ENCODE assay signal across 23 mouse cellular contexts in the genomic region with DNA sequence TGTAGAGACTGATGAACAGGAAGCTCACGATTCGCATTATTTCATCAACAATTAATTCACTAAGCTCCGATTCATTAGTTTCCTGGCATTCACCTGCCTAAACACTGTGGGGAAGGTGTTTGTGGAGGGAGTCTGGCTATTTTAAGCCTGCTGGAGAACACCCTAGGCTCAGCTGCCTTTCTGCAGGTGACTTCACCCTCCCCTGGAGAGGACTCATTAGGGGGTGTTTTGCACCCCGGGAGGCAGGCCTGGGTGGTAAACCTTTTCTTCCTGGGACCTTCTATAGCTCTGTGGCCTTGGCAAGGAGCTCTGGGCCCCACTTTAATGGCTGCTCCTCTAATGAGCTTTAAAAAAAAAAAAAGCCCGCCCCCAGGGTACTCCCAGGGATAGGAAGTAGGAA. TPM values are rescaled to one million over a fixed set of nuclear protein-coding genes. Genes with fewer than 3 reads are reported as not detected.
DNase-seq lines count a peak whose midpoint lies in the region; ATAC-seq and TF ChIP-seq lines count a peak whose summit lies in the region.
"Had no signal": no experiment of that assay in that cellular context is flagged by ENCODE, and none has a peak within 500 bp of the region (broad histone marks: within the 10 kb centered on the region; RNA-seq: fewer than 3 reads in every experiment).

No protein-coding gene starts in this region.

- H3K4me1 ChIP-seq in midbrain, postnatal 0 days (ENCODE audit: insufficient read depth, low read length), result no peaks in the 10 kb centered on the region
- no peaks in the 10 kb centered on the region for H3K4me1 ChIP-seq in midbrain, embryonic 11.5 days (ENCODE audit: control insufficient read depth, insufficient read depth, low read length)
- H3K4me1 ChIP-seq: embryonic facial prominence, embryonic 15.5 days; heart, embryonic 12.5 days; hindbrain, embryonic 12.5 days had no signal

- 64% methylated on average over 4 of the region's 5 CpGs for WGBS in midbrain, postnatal 0 days
- WGBS in midbrain, embryonic 11.5 days, result 78% methylated on average over 5 of the region's 5 CpGs

- no peak overlapping the region for H3K4me3 ChIP-seq in midbrain, postnatal 0 days (ENCODE audit: low read depth, low read length)
- H3K4me3 ChIP-seq in midbrain, embryonic 11.5 days (ENCODE audit: low read depth, low read length), result no peak overlapping the region
- H3K4me3 ChIP-seq: embryonic facial prominence, embryonic 15.5 days; erythroblast, embryonic 14.5 days; forebrain, embryonic 10.5 days; heart, embryonic 12.5 days; hindbrain, embryonic 12.5 days had no signal

- ATAC-seq in midbrain, postnatal 0 days (ENCODE audit: low FRiP score), result no peak
- ATAC-seq in midbrain, embryonic 11.5 days (ENCODE audit: low FRiP score), result no peak
- ATAC-seq: forebrain, embryonic 16.5 days; hindbrain, embryonic 16.5 days had no signal

- H3K4me2 ChIP-seq in midbrain, postnatal 0 days (ENCODE audit: low read depth, low read length, poor library complexity, severe bottlenecking), result no peak overlapping the region
- H3K4me2 ChIP-seq in midbrain, embryonic 11.5 days, result no peak overlapping the region
- H3K4me2 ChIP-seq: embryonic facial prominence, embryonic 15.5 days; heart, embryonic 12.5 days; hindbrain, embryonic 12.5 days had no signal

- intact Hi-C loops in heart, postnatal 14 days (cut with DNase I), result no loop called here

- no peak overlapping the region for H3K9ac ChIP-seq in midbrain, postnatal 0 days (replicated peaks; ENCODE audit: low read length, poor library complexity, severe bottlenecking)
- H3K9ac ChIP-seq in midbrain, embryonic 11.5 days (ENCODE audit: low read length), result no peak overlapping the region
- H3K9ac ChIP-seq: embryonic facial prominence, embryonic 15.5 days; heart, embryonic 12.5 days; hindbrain, embryonic 12.5 days had no signal

- H3K27ac ChIP-seq in midbrain, postnatal 0 days (ENCODE audit: low read depth, low read length), result no peak overlapping the region
- no peak overlapping the region for H3K27ac ChIP-seq in midbrain, embryonic 11.5 days (ENCODE audit: low read depth, low read length)
- H3K27ac ChIP-seq: embryonic facial prominence, embryonic 15.5 days; forebrain, embryonic 10.5 days; hindbrain, embryonic 12.5 days had no signal

- no peaks in the 10 kb centered on the region for H3K36me3 ChIP-seq in midbrain, postnatal 0 days (ENCODE audit: insufficient read depth, low read length)
- no peaks in the 10 kb centered on the region for H3K36me3 ChIP-seq in midbrain, embryonic 11.5 days (ENCODE audit: control insufficient read depth, insufficient read depth, low read length)
- H3K36me3 ChIP-seq: embryonic facial prominence, embryonic 15.5 days; forebrain, embryonic 10.5 days; heart, embryonic 12.5 days; hindbrain, embryonic 12.5 days had no signal

- H3K27me3 ChIP-seq in midbrain, postnatal 0 days (ENCODE audit: insufficient read depth, low read length), result no peaks in the 10 kb centered on the region
- no peaks in the 10 kb centered on the region for H3K27me3 ChIP-seq in midbrain, embryonic 11.5 days (ENCODE audit: control insufficient read depth, insufficient read depth, low read length)
- H3K27me3 ChIP-seq: CH12.LX; embryonic facial prominence, embryonic 15.5 days; heart, embryonic 12.5 days; hindbrain, embryonic 12.5 days had no signal

- no peak for TF ChIP-seq CTCF in midbrain, postnatal 0 days (IDR thresholded peaks at IDR 0.05)

- peak; percentile 68 for DNase-seq in heart, adult 11 months
- no peak for DNase-seq in heart, postnatal 14 days
- DNase-seq in midbrain, postnatal 0 days (ENCODE audit: low spot score), result peak; percentile 35
- no peak for DNase-seq in midbrain, embryonic 11.5 days (ENCODE audit: low spot score, missing footprints)
- DNase-seq in kidney, postnatal 14 days, result peak; percentile 38
- no peak for DNase-seq in frontal cortex, postnatal 14 days (ENCODE audit: low spot score in 2 of 2)
- DNase-seq in left cerebral cortex, adult 11 months (ENCODE audit: low spot score), result no peak
- DNase-seq: adrenal gland, adult 2 months; adrenal gland, postnatal 25 days; cerebellum, adult 18-20 months; cerebellum, adult 9-11 months; cerebellum, postnatal 36 days; gastrocnemius, postnatal 14 days; heart, postnatal 36 days had no signal

- H3K9me3 ChIP-seq in midbrain, postnatal 0 days (ENCODE audit: low read length), result no peaks in the 10 kb centered on the region
- no peaks in the 10 kb centered on the region for H3K9me3 ChIP-seq in midbrain, embryonic 11.5 days (ENCODE audit: control insufficient read depth, low read length)
- H3K9me3 ChIP-seq: embryonic facial prominence, embryonic 15.5 days; forebrain, embryonic 10.5 days; hindbrain, embryonic 12.5 days had no signal

RNA-seq across cellular contexts. Expression of a gene that starts 55.4 kb away (rescaled TPM):
- 1 to 10 TPM; 1.6 to 2.2 TPM for total RNA-seq in heart, postnatal 14 days (2021)
- 0.22 and 0.47 TPM in 2 replicates for total RNA-seq in midbrain, postnatal 0 days (2014; rRNA removed)
- polyA plus RNA-seq in midbrain, postnatal 0 days (2015; fragmentation: Nextera tagmentation; extraction: Ambion mirVana), result 0.02 TPM in 1 of 2 replicates, not detected in the other
- 0.32 and 0.44 TPM in 2 replicates for polyA plus RNA-seq in midbrain, embryonic 11.5 days (2014; fragmentation: Nextera tagmentation; extraction: Ambion mirVana)
- total RNA-seq: CH12.LX; gastrocnemius, adult 18-20 months; gastrocnemius, postnatal 14 days had no signal
- polyA plus RNA-seq: erythroblast, embryonic 14.5 days had no signal

Comparison
In these comparisons a context has a peak if more than half of its experiments do, and no peak if none do; other contexts are left out.
1. DNase-seq: peak in heart, adult 11 months (single experiment), midbrain, postnatal 0 days (single experiment) and kidney, postnatal 14 days (single experiment); none in heart, postnatal 14 days (0 of 2), midbrain, embryonic 11.5 days (single experiment), frontal cortex, postnatal 14 days (0 of 2) and left cerebral cortex, adult 11 months (single experiment).